Mouse (Mus musculus) MEL (cell line): ENCODE measurements at regions not wholly inside any gene's neighbourhood (a gene's known extent, or its start where the extent isn't known, plus 50 kb on each side); places are given as distances from the start of the nearest gene placed in this dataset.

Experiments
- CHD2 ChIP-seq: IDR thresholded peaks from 2 replicates; pipeline ENCODE4 v1.6.1; 2011; ENCODE audit warnings: low read length, improper control_type of control experiment
- CTCF ChIP-seq, 3 experiments: IDR thresholded peaks in 2 of 3; conservative IDR thresholded peaks in 1 of 3; 2 replicates each; pipeline ENCODE4 v1.5.1; 2011 to 2012; ENCODE audit warnings: low read length in 3 of 3, low read depth in 2 of 3, mild to moderate bottlenecking in 2 of 3, improper control_type of control experiment in 1 of 3, inconsistent platforms in 1 of 3, mixed read lengths in 1 of 3, moderate library complexity in 1 of 3; ENCODE audit not compliant: control insufficient read depth in 1 of 3, insufficient read depth in 1 of 3, poor library complexity in 1 of 3, severe bottlenecking in 1 of 3
- EP300 ChIP-seq, 2 experiments: IDR thresholded peaks; 2 replicates each; pipeline ENCODE4 v1.6.1; 2011; ENCODE audit warnings: improper control_type of control experiment in 2 of 2, low read length in 2 of 2, low read depth in 1 of 2, mild to moderate bottlenecking in 1 of 2
- HCFC1 ChIP-seq: IDR thresholded peaks from 2 replicates; pipeline ENCODE4 v1.6.1; 2012; ENCODE audit warnings: low read depth, mild to moderate bottlenecking, inconsistent platforms, low read length, improper control_type of control experiment, moderate library complexity
- KAT2A ChIP-seq: conservative IDR thresholded peaks from 2 replicates; pipeline ENCODE4 v1.6.1; 2012; ENCODE audit warnings: low read depth, low read length, improper control_type of control experiment, inconsistent platforms
- MAZ ChIP-seq: IDR thresholded peaks from 2 replicates; pipeline ENCODE4 v1.6.1; 2012; ENCODE audit warnings: low read depth, mild to moderate bottlenecking, inconsistent platforms, low read length, improper control_type of control experiment
- NELFE ChIP-seq: IDR thresholded peaks from 2 replicates; pipeline ENCODE4 v1.6.1; 2011; ENCODE audit warnings: low read depth, low read length, improper control_type of control experiment
- POLR2A ChIP-seq, 2 experiments: IDR thresholded peaks; 2 replicates each; pipeline ENCODE4 v1.6.1; 2011 to 2012; ENCODE audit warnings: low read length in 2 of 2, mild to moderate bottlenecking in 2 of 2, control low read depth in 1 of 2, improper control_type of control experiment in 1 of 2, low read depth in 1 of 2, moderate library complexity in 1 of 2; ENCODE audit not compliant: control insufficient read depth in 1 of 2, insufficient read depth in 1 of 2, poor library complexity in 1 of 2
- POLR2AphosphoS5 ChIP-seq: IDR thresholded peaks from 2 replicates; pipeline ENCODE4 v1.6.1; 2012; ENCODE audit warnings: low read depth, borderline replicate concordance, mild to moderate bottlenecking, inconsistent platforms, low read length, moderate library complexity, mixed read lengths
- TAL1 ChIP-seq: IDR thresholded peaks from 2 replicates; pipeline ENCODE4 v1.6.1; 2012; ENCODE audit warnings: mild to moderate bottlenecking, inconsistent platforms, low read length, moderate library complexity, mixed read lengths
- TCF12 ChIP-seq: IDR thresholded peaks from 2 replicates; pipeline ENCODE4 v1.6.1; 2014; ENCODE audit warnings: low read depth, mild to moderate bottlenecking, inconsistent platforms, low read length, improper control_type of control experiment, moderate library complexity
- USF2 ChIP-seq, 2 experiments: IDR thresholded peaks; 2 replicates each; pipeline ENCODE4 v1.6.1; 2011 to 2012; ENCODE audit warnings: improper control_type of control experiment in 2 of 2, low read length in 2 of 2, borderline replicate concordance in 1 of 2, inconsistent platforms in 1 of 2, low read depth in 1 of 2, mild to moderate bottlenecking in 1 of 2; ENCODE audit not compliant: insufficient read depth in 1 of 2
- ZC3H11A ChIP-seq: IDR thresholded peaks from 2 replicates; pipeline ENCODE4 v1.6.1; 2012; ENCODE audit warnings: low read depth, mild to moderate bottlenecking, inconsistent platforms, low read length, improper control_type of control experiment

DNA sequence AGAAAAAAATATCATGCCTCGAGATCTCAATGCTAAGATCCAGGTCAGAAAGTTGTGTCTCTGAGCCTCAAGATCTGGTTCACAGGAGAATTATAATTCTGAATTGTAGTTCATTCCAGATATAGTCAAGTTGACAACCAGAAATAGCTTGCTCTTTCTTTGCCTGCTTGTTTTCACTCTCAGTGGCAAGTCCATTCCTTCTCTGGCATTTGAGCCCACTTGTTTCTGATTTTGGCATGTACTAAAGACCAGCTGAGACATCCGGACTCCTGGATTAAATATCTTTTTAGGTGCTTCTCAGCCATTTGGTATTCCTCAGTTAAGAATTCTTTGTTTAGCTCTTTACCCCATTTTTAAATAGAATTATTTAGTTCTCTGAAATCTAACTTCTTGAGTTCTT lies 667.6 kb downstream of the Kcnt2 start:
- TF ChIP-seq ZC3H11A (no peak), MAZ (no peak), POLR2A (IDR thresholded peaks at IDR 0.05; ENCODE audit: control insufficient read depth in 1 of 2, insufficient read depth in 1 of 2, low read depth in 1 of 2, low read length in 2 of 2, poor library complexity in 1 of 2) (no peak), NELFE (no peak), TCF12 (no peak), EP300 (IDR thresholded peaks at IDR 0.05; ENCODE audit: low read depth in 1 of 2, low read length in 2 of 2) (no peak), POLR2AphosphoS5 (no peak), CHD2 (no peak), USF2 (IDR thresholded peaks at IDR 0.05; ENCODE audit: borderline replicate concordance in 1 of 2, insufficient read depth in 1 of 2, low read depth in 1 of 2, low read length in 2 of 2) (no peak), CTCF (IDR thresholded peaks at IDR 0.05 in 2 of 3, conservative IDR thresholded peaks at IDR 0.05 in 1 of 3; ENCODE audit: control insufficient read depth in 1 of 3, insufficient read depth in 1 of 3, low read depth in 2 of 3, low read length in 3 of 3, poor library complexity in 1 of 3, severe bottlenecking in 1 of 3) (no peak), HCFC1 (no peak), KAT2A (no peak), TAL1 (no peak)
